Mouse (Mus musculus) kidney, postnatal 10 days (tissue): Measurements from ENCODE around the gene Olfr251.
"Not testable (repeated sequence)": the region's sequence is repeated elsewhere in the genome, so short reads cannot be mapped to it uniquely, and the experiment has no call there.

Experiments used
- DNase-seq: peaks from one replicate; pipeline ENCODE4 v3.0.0; 2021; ENCODE audit warnings: mixed read lengths

The Olfr251 gene

DNA sequence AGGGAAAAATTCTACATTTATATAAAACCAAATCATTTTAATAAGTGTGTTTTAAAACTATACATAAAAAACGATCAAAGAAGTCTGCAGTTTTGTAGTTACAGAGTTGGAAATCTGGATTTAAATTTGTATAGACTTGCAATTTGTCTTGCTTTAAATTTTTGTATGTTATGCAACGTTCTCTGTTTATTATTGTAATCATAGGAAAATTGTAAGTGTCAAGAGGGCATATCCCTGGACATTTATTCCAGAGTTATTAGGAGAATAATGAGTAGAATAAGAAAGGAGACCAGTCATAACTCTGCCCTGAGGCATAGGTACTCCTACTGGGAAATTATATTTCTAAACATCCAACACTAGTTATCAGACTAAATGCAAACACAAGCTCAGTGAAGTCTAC lies at the start of gene Olfr251:
TSS of gene Olfr251 (plus strand) at position 301 of the 400 bp plus-strand sequence.
- no peak for DNase-seq

DNA sequence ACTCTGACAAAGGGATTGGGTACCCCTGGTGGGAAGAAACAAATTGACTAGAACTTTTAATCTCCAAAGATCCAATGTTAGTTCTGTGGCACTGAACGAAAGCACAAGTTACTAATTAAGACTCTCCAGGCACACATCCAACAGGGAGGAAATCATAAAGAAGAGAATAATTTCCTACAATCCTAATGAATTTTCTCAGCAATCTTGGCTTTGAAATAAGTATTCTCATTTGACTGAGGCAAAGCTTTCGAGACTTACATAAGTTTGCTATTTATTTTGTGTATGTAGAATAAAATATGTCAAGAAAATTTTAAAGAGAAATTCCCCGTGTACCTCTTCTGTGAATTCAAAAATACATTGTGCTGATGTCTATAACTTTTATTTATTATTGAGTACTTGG lies 48.1 kb upstream of the Olfr251 start, which contains the start of gene Olfr25:
TSS of gene Olfr25 (plus strand) at position 301 of the 400 bp plus-strand sequence.
- no peak for DNase-seq

DNA sequence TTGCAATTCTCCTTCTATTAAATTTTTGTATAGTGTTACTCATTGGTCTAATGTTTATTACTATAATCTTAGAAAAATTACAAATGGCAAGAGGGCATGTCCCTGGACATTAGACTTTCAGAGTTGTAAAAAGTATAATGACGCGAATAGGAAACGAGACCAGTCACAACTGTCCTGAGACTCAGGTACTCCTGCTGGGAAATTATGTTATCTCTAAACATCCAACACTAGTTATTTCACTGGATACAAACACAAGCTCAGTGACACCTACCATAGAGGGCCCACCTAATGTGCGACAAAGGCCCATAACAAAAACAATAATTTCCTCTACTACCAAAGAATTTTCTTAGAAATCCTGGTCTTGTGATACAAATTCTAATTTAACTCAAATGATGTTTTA lies 28.8 kb upstream of the Olfr251 start, which contains the start of gene Olfr898:
TSS of gene Olfr898 (plus strand) at position 301 of the 400 bp plus-strand sequence.
- no peak for DNase-seq

DNA sequence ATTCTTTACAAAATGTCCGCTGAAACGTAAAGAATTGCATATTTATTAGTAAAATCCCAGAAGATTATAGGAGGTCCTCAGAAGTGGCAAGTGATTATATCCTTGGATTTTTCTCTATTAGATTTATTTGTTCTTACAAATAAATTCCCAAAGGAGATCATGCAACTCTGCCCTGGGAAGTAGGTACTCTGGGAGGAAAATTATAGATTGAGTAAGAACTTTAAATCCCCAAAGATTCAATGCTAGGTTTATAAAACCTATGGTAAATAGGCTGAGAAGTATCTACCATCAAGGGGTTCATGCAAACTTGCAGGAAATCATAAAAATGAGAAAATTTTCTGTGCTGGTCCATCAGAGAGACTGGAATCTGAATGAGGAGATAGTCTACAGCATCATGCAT lies 10.3 kb upstream of the Olfr251 start, which contains the start of gene Olfr250:
TSS of gene Olfr250 (plus strand) at position 301 of the 400 bp plus-strand sequence.
- no peak for DNase-seq

DNA sequence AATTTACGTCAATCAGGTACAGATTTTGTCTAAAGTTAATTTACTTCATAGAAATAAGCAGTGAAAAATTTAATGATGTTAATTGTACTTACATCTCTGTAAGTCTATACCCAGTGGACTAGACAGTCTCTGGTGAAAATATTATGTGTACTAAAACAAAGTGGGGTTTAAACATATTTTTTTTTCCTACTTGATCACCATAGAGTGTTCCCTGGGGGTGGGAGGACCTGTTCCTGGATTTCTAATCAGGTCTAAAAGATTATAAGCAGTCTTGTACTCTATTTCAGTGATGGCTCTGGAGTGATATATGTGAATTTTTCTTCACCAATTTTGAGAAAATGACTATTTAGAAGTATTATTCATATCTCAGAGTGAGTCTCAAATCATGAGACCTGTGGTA lies 24.5 kb downstream of the Olfr251 start, which contains the start of gene Olfr147:
TSS of gene Olfr147 (plus strand) at position 301 of the 400 bp plus-strand sequence.
- no peak for DNase-seq

DNA sequence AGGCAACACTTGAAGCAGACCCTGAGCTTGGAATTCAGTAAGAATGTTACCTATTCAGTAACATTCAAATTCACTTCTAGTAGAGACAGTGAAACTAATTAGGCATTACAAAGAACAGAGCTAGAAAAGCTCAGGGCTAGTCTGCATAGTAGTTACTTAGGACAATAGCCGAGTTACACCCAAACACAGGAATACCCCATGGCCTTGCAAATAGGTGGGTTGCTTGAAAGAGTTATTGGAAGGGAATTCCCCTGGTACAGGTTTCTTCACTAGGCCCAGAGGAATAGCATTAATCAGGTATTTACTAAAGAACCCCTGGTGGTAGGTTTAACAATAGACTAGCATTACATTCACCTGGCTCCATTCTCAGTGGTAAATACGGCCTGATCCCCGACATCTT lies 30.6 kb downstream of the Olfr251 start:
- DNase-seq: not testable (repeated sequence)

DNA sequence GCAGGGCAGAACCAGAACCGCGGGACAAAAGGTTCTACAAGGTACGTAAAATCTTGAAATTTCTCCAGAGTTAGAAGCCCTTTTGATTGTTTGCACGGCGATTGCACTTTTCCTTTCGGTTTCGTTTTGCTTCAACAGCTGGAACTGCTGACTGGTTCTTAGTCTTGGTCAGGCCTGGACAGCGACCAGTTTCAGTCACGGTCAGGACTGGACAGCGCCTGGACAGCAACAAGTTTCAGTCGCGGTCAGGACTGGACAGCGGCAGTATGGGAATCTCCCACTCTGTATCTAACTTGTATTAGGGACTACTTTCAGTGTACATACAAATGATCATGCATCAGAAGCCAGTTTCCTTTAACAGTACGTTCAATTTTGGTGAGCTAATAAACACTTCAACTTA lies 36.6 kb downstream of the Olfr251 start:
- peak; percentile 50 for DNase-seq

DNA sequence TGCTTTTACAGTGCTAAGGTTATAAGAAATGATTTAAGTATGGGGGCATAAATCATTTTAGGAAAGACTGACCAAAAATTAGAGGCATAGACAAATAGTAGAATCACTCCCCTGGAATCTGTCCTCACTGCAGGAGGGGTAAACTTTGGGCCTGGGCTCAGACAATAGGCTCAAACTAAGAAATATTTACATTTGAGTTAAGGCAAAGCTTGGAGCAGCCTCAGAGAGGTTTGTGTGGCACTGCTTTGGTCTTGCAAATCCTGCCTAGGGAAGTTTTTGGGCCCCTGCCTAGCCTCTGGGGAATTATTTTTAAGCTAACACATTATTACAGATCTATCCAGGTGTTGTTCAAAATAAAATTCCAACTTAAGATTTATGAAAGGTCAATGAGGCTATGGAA lies 46.9 kb downstream of the Olfr251 start:
- DNase-seq: no peak

DNA sequence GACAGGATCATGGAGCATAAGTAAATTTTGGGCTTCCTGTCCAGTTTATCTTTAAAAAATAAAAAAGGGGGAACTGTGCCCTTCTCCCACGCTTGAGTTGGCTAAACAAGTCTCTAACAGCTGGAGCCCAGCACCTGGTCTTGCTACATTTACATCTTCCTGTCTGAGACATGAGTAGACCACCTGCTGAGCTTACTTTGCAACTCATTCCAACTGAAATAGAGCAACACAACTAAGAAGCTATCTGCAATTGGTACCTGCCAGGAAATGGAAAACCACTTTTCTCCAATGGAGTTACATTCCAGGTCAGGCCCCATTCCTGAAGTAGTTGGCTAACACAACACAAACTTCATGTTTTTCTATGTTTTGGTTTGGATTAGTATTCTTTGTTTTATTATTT lies 50.1 kb downstream of the Olfr251 start:
- DNase-seq: no peak

DNA sequence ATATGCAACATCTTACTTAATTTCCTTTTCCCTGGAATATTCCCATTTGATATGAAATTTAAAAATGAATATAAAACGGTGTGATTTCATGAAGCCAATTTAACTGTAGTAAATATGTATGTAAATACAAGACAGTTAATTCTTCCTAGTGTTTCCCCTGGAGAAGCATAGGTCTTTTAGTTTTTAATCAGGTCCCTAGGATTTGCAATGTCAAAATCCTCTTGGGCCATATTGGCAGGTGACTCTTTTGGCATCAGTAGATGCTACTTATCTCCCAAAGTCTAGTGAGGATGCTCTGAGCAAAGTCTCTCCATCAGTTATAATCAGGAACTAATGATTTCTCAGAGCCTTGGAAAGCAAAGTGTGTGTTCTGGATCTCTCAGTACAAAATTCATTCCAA lies 52.3 kb downstream of the Olfr251 start, which contains the start of gene Olfr901:
TSS of gene Olfr901 (plus strand) at position 301 of the 400 bp plus-strand sequence.
- DNase-seq: no peak
